Mouse (Mus musculus) MEL (cell line): ENCODE data around the gene Ankrd50. TPM values are rescaled to one million over a fixed set of nuclear protein-coding genes. Genes with fewer than 3 reads are reported as not detected.

ENCODE experiments used
- DNase-seq: peaks from one replicate; pipeline ENCODE4 v3.0.0; 2011; ENCODE audit warnings: low read depth, low spot score
- H3K27ac ChIP-seq: 2 replicates; pipeline ENCODE4 v1.5.1; 2012; ENCODE audit warnings: low read depth, mild to moderate bottlenecking, control low read depth, low read length, moderate library complexity; ENCODE audit not compliant: control insufficient read depth
- H3K27me3 ChIP-seq, 2 experiments: fragments of 150-350 bp in 1 of 2; sonication (generic) in 1 of 2; 2 replicates each; pipeline ENCODE4 v1.6.1; 2012; ENCODE audit warnings: low read length in 2 of 2, mild to moderate bottlenecking in 2 of 2, improper control_type of control experiment in 1 of 2, moderate library complexity in 1 of 2; ENCODE audit not compliant: insufficient read depth in 2 of 2, control insufficient read depth in 1 of 2
- H3K36me3 ChIP-seq, 2 experiments: 2 replicates each; pipeline ENCODE4 v1.6.1; 2012 to 2014; ENCODE audit warnings: low read length in 2 of 2, improper control_type of control experiment in 1 of 2, inconsistent platforms in 1 of 2, mild to moderate bottlenecking in 1 of 2; ENCODE audit not compliant: insufficient read depth in 2 of 2, control insufficient read depth in 1 of 2
- H3K4me1 ChIP-seq, 2 experiments: fragments of 150-350 bp in 1 of 2; sonication (generic) in 1 of 2; 2 replicates each; pipeline ENCODE4 v1.6.1; 2012; ENCODE audit warnings: low read length in 2 of 2, improper control_type of control experiment in 1 of 2, mild to moderate bottlenecking in 1 of 2; ENCODE audit not compliant: insufficient read depth in 2 of 2, control insufficient read depth in 1 of 2
- H3K4me3 ChIP-seq, 2 experiments: fragments of 150-350 bp in 1 of 2; sonication (generic) in 1 of 2; 2 replicates each; pipeline ENCODE4 v1.5.1; 2012; ENCODE audit warnings: low read depth in 2 of 2, low read length in 2 of 2, mild to moderate bottlenecking in 2 of 2, moderate library complexity in 2 of 2, control low read depth in 1 of 2, improper control_type of control experiment in 1 of 2; ENCODE audit not compliant: control insufficient read depth in 1 of 2, insufficient read depth in 1 of 2
- H3K79me2 ChIP-seq: 2 replicates; pipeline ENCODE4 v1.6.1; 2012; ENCODE audit warnings: mild to moderate bottlenecking, low read length, moderate library complexity; ENCODE audit not compliant: control insufficient read depth, poor library complexity, insufficient read depth
- H3K9ac ChIP-seq: 2 replicates; pipeline ENCODE4 v1.6.1; 2012; ENCODE audit warnings: low read depth, mild to moderate bottlenecking, control low read depth, low read length, moderate library complexity; ENCODE audit not compliant: control insufficient read depth, poor library complexity, severe bottlenecking
- H3K9me3 ChIP-seq: fragments of 150-350 bp; sonication (generic); replicated peaks from 2 replicates; pipeline ENCODE4 v1.6.1; 2012; ENCODE audit warnings: mild to moderate bottlenecking, low read length, improper control_type of control experiment, moderate library complexity; ENCODE audit not compliant: insufficient read depth
- BHLHE40 ChIP-seq: IDR thresholded peaks from 2 replicates; pipeline ENCODE4 v1.6.1; 2012; ENCODE audit warnings: low read depth, mild to moderate bottlenecking, inconsistent platforms, low read length, improper control_type of control experiment, borderline replicate concordance
- CHD2 ChIP-seq: IDR thresholded peaks from 2 replicates; pipeline ENCODE4 v1.6.1; 2011; ENCODE audit warnings: low read length, improper control_type of control experiment
- CTCF ChIP-seq, 3 experiments: IDR thresholded peaks in 2 of 3; conservative IDR thresholded peaks in 1 of 3; 2 replicates each; pipeline ENCODE4 v1.5.1; 2011 to 2012; ENCODE audit warnings: low read length in 3 of 3, low read depth in 2 of 3, mild to moderate bottlenecking in 2 of 3, improper control_type of control experiment in 1 of 3, inconsistent platforms in 1 of 3, mixed read lengths in 1 of 3, moderate library complexity in 1 of 3; ENCODE audit not compliant: control insufficient read depth in 1 of 3, insufficient read depth in 1 of 3, poor library complexity in 1 of 3, severe bottlenecking in 1 of 3
- EP300 ChIP-seq, 2 experiments: IDR thresholded peaks; 2 replicates each; pipeline ENCODE4 v1.6.1; 2011; ENCODE audit warnings: improper control_type of control experiment in 2 of 2, low read length in 2 of 2, low read depth in 1 of 2, mild to moderate bottlenecking in 1 of 2
- ETS1 ChIP-seq: IDR thresholded peaks from 2 replicates; pipeline ENCODE4 v1.6.1; 2012; ENCODE audit warnings: low read depth, mild to moderate bottlenecking, inconsistent platforms, low read length, improper control_type of control experiment, moderate library complexity
- GABPA ChIP-seq: IDR thresholded peaks from 2 replicates; pipeline ENCODE4 v1.6.1; 2012; ENCODE audit warnings: low read depth, mild to moderate bottlenecking, inconsistent platforms, low read length, improper control_type of control experiment, moderate library complexity
- GATA1 ChIP-seq: IDR thresholded peaks from 2 replicates; pipeline ENCODE4 v1.6.1; 2011; ENCODE audit warnings: low read depth, low read length, improper control_type of control experiment
- MAX ChIP-seq: IDR thresholded peaks from 2 replicates; pipeline ENCODE4 v1.6.1; 2011; ENCODE audit warnings: low read length, improper control_type of control experiment
- MXI1 ChIP-seq: IDR thresholded peaks from 2 replicates; pipeline ENCODE4 v1.6.1; 2011; ENCODE audit warnings: mild to moderate bottlenecking, low read depth, low read length, improper control_type of control experiment
- MYC ChIP-seq: IDR thresholded peaks from 2 replicates; pipeline ENCODE4 v1.6.1; 2011; ENCODE audit warnings: low read depth, mild to moderate bottlenecking, low read length, improper control_type of control experiment, moderate library complexity
- POLR2A ChIP-seq, 2 experiments: IDR thresholded peaks; 2 replicates each; pipeline ENCODE4 v1.6.1; 2011 to 2012; ENCODE audit warnings: low read length in 2 of 2, mild to moderate bottlenecking in 2 of 2, control low read depth in 1 of 2, improper control_type of control experiment in 1 of 2, low read depth in 1 of 2, moderate library complexity in 1 of 2; ENCODE audit not compliant: control insufficient read depth in 1 of 2, insufficient read depth in 1 of 2, poor library complexity in 1 of 2
- RCOR1 ChIP-seq: IDR thresholded peaks from 2 replicates; pipeline ENCODE4 v1.6.1; 2012; ENCODE audit warnings: low read depth, mild to moderate bottlenecking, inconsistent platforms, low read length, improper control_type of control experiment
- TCF12 ChIP-seq: IDR thresholded peaks from 2 replicates; pipeline ENCODE4 v1.6.1; 2014; ENCODE audit warnings: low read depth, mild to moderate bottlenecking, inconsistent platforms, low read length, improper control_type of control experiment, moderate library complexity
- USF1 ChIP-seq: IDR thresholded peaks from 2 replicates; pipeline ENCODE4 v1.6.1; 2014; ENCODE audit warnings: low read depth, mild to moderate bottlenecking, inconsistent platforms, low read length, improper control_type of control experiment, moderate library complexity
- ZMIZ1 ChIP-seq: IDR thresholded peaks from 2 replicates; pipeline ENCODE4 v1.6.1; 2012; ENCODE audit warnings: low read depth, mild to moderate bottlenecking, inconsistent platforms, low read length, improper control_type of control experiment, moderate library complexity
- polyA plus RNA-seq, 2 experiments: library from polyadenylated mRNA; stranded (reverse) in 1 of 2; unstranded in 1 of 2; fragments of >175 nt in 1 of 2; fragments of >200 nt in 1 of 2; gene quantifications; 2 replicates each; pipeline versions ENCODE4 v1.2.1 to v1.2.4; 2012; ENCODE audit warnings: low replicate concordance in 2 of 2, low read depth in 1 of 2; ENCODE audit not compliant: insufficient read length in 2 of 2, insufficient read depth in 1 of 2, missing spikeins in 1 of 2
- total RNA-seq: library from RNA; depleted of rRNA; stranded (reverse); fragments of 300-350 nt; gene quantifications from 2 replicates; pipeline ENCODE4 v1.2.3, GENCODE M21; 2012

The Ankrd50 gene
- total and polyA plus RNA-seq, 3 experiments, result 4.4 to 7.8 TPM; not detected in 1

GRCm38 (mm10) chr3:38434486-38434885 lies 50.2 kb downstream of the Ankrd50 start:
- Histone ChIP-seq H3K9ac (no peak overlapping the region), H3K27me3 (no peaks in the 10 kb centered on the region), H3K27ac (no peak overlapping the region)
- TF ChIP-seq GABPA (no peak), CTCF (IDR thresholded peaks at IDR 0.05 in 2 of 3, conservative IDR thresholded peaks at IDR 0.05 in 1 of 3; ENCODE audit: control insufficient read depth in 1 of 3, insufficient read depth in 1 of 3, low read depth in 2 of 3, low read length in 3 of 3, poor library complexity in 1 of 3, severe bottlenecking in 1 of 3) (no peak), GATA1 (no peak), CHD2 (no peak)
- TF ChIP-seq, all 39 proteins: peak for 0
- H3K36me3 ChIP-seq, result no peaks in the 10 kb centered on the region; a peak in 2 of 4 replicates
- H3K4me1 ChIP-seq, result no peaks in the 10 kb centered on the region
- no peaks in the 10 kb centered on the region for H3K79me2 ChIP-seq
- no peak overlapping the region for H3K4me3 ChIP-seq
- no peaks in the 10 kb centered on the region for H3K9me3 ChIP-seq
- no peak for DNase-seq

GRCm38 (mm10) chr3:38433495-38434464 lies 50.9 kb downstream of the Ankrd50 start:
- Histone ChIP-seq H3K27me3 (no peaks in the 10 kb centered on the region), H3K79me2 (no peaks in the 10 kb centered on the region), H3K9me3 (no peaks in the 10 kb centered on the region), H3K27ac (no peak overlapping the region), H3K4me1 (no peaks in the 10 kb centered on the region), H3K36me3 (no peaks in the 10 kb centered on the region; a peak in 2 of 4 replicates), H3K9ac (no peak overlapping the region), H3K4me3 (no peak overlapping the region)
- DNase-seq, result peak; percentile 30
- TF ChIP-seq ETS1, result 0 out of 2 replicates have a peak, but pooled peaks have one; percentile 18
- TF ChIP-seq TCF12, result peak; percentile 19; the same call in 1 of the 2 replicates
- peak; percentile 95 for TF ChIP-seq BHLHE40
- no peak for TF ChIP-seq RCOR1
- TF ChIP-seq GATA1, result 0 out of 2 replicates have a peak, but pooled peaks have one; percentile 17
- peak; percentile 26; the same call in 1 of the 2 replicates for TF ChIP-seq USF1
- no peak for TF ChIP-seq POLR2A (IDR thresholded peaks at IDR 0.05; ENCODE audit: control insufficient read depth in 1 of 2, insufficient read depth in 1 of 2, low read depth in 1 of 2, low read length in 2 of 2, poor library complexity in 1 of 2)
- TF ChIP-seq MXI1, result peak; percentile 42; the same call in 1 of the 2 replicates
- TF ChIP-seq MAX, result peak; percentile 80
- peak; percentile 64; the same call in 1 of the 2 replicates for TF ChIP-seq MYC
- no peak for TF ChIP-seq ZMIZ1
- TF ChIP-seq EP300 (IDR thresholded peaks at IDR 0.05; ENCODE audit: low read depth in 1 of 2, low read length in 2 of 2), result peak in 1 of 2 experiments; percentile 45; a peak in 1 of 4 replicates
